Mouse (Mus musculus) heart, embryonic 13.5 days (tissue): ENCODE measurements at regions not wholly inside any gene's neighbourhood (a gene's known extent, or its start where the extent isn't known, plus 50 kb on each side); places are given as distances from the start of the nearest gene placed in this dataset.

ENCODE experiments used
- ATAC-seq: fragments of 200-750 bp; cut with Nextera tagmentation; 2 replicates; pipeline ENCODE4 v1.8.0; 2017; ENCODE audit warnings: moderate TSS enrichment; ENCODE audit not compliant: insufficient number of reproducible peaks, low FRiP score, low TSS enrichment; ENCODE audit errors: extremely low read depth
- H3K27ac ChIP-seq: fragments of 300-500 bp; sonication (generic); replicated peaks from 2 replicates; pipeline ENCODE4 v1.5.1; 2015; ENCODE audit warnings: moderate library complexity, mild to moderate bottlenecking, inconsistent platforms
- H3K27me3 ChIP-seq: fragments of 300-500 bp; sonication (generic); replicated peaks from 2 replicates; pipeline ENCODE4 v1.6.1; 2015; ENCODE audit warnings: mild to moderate bottlenecking, inconsistent platforms
- H3K36me3 ChIP-seq: fragments of 300-500 bp; sonication (generic); 2 replicates; pipeline ENCODE4 v1.6.1; 2015; ENCODE audit warnings: mild to moderate bottlenecking, inconsistent platforms
- H3K4me1 ChIP-seq: fragments of 300-500 bp; sonication (generic); 2 replicates; pipeline ENCODE4 v1.6.1; 2015; ENCODE audit warnings: inconsistent platforms
- H3K4me2 ChIP-seq: fragments of 300-500 bp; sonication (generic); 2 replicates; pipeline ENCODE4 v1.6.1; 2015; ENCODE audit warnings: inconsistent platforms, mild to moderate bottlenecking, moderate library complexity
- H3K4me3 ChIP-seq: fragments of 300-500 bp; sonication (generic); 2 replicates; pipeline ENCODE4 v1.5.1; 2015; ENCODE audit warnings: moderate library complexity, mild to moderate bottlenecking, inconsistent platforms
- H3K9ac ChIP-seq: fragments of 300-500 bp; sonication (generic); 2 replicates; pipeline ENCODE4 v1.6.1; 2015; ENCODE audit warnings: inconsistent platforms, mild to moderate bottlenecking, moderate library complexity
- H3K9me3 ChIP-seq: fragments of 300-500 bp; sonication (generic); 2 replicates; pipeline ENCODE4 v1.6.1; 2016; ENCODE audit warnings: inconsistent platforms
- WGBS: fragments of 180-500 bp; shearing (Covaris S2); methylation state at CpG from one replicate; pipeline ENCODE4 v1.1.7; 2015; ENCODE audit warnings: mixed read lengths; 5-methylcytosine and 5-hydroxymethylcytosine counted together

- no peak overlapping the region for H3K9ac ChIP-seq
- H3K4me2 ChIP-seq = no peak overlapping the region
- no peak overlapping the region for H3K27ac ChIP-seq
- 0 out of 2 replicates have a peak, but pooled peaks cover 3% of the 10 kb centered on the region for H3K9me3 ChIP-seq
- ATAC-seq = no peak
- no peak overlapping the region for H3K4me3 ChIP-seq
- no peaks in the 10 kb centered on the region for H3K4me1 ChIP-seq
- WGBS = 50% methylated on average over 4 of the region's 4 CpGs
- no peaks in the 10 kb centered on the region for H3K27me3 ChIP-seq
- H3K36me3 ChIP-seq = no peaks in the 10 kb centered on the region
These were observed 245.7 kb downstream of the Flrt2 start for GRCm38 (mm10) chr12:95937705-95938104.

- Histone ChIP-seq H3K36me3 (no peaks in the 10 kb centered on the region), H3K9me3 (no peaks in the 10 kb centered on the region), H3K4me2 (no peak overlapping the region), H3K27ac (no peak overlapping the region), H3K4me1 (no peaks in the 10 kb centered on the region), H3K4me3 (no peak overlapping the region), H3K27me3 (no peaks in the 10 kb centered on the region), H3K9ac (no peak overlapping the region)
- WGBS = 65% methylated on average over 1 of the region's 1 CpGs
- no peak for ATAC-seq
These were observed 248.5 kb downstream of the Flrt2 start for GRCm38 (mm10) chr12:95940465-95941012.

GRCm38 (mm10) chr12:95959786-95960504 is 267.9 kb downstream of the Flrt2 start:
- H3K27me3 ChIP-seq = no peaks in the 10 kb centered on the region
- H3K27ac ChIP-seq = no peak overlapping the region
- no peaks in the 10 kb centered on the region for H3K4me1 ChIP-seq
- no peak overlapping the region for H3K4me3 ChIP-seq
- H3K9ac ChIP-seq = no peak overlapping the region
- no peaks in the 10 kb centered on the region for H3K36me3 ChIP-seq
- H3K9me3 ChIP-seq = no peaks in the 10 kb centered on the region
- no peak for ATAC-seq
- 73% methylated on average over 6 of the region's 6 CpGs for WGBS
- H3K4me2 ChIP-seq = no peak overlapping the region

- no peak overlapping the region for H3K27ac ChIP-seq
- ATAC-seq = no peak
- WGBS = 59% methylated on average over 3 of the region's 3 CpGs
- no peaks in the 10 kb centered on the region for H3K9me3 ChIP-seq
- H3K4me3 ChIP-seq = no peak overlapping the region
- H3K36me3 ChIP-seq = no peaks in the 10 kb centered on the region
- H3K27me3 ChIP-seq = no peaks in the 10 kb centered on the region
- H3K4me2 ChIP-seq = no peak overlapping the region
- H3K9ac ChIP-seq = no peak overlapping the region
- H3K4me1 ChIP-seq = no peaks in the 10 kb centered on the region
These were observed 268.5 kb downstream of the Flrt2 start for GRCm38 (mm10) chr12:95960505-95960871.

- Histone ChIP-seq H3K4me3 (no peak overlapping the region), H3K27ac (no peak overlapping the region), H3K4me2 (no peak overlapping the region), H3K4me1 (no peaks in the 10 kb centered on the region), H3K9ac (no peak overlapping the region), H3K27me3 (no peaks in the 10 kb centered on the region), H3K9me3 (no peaks in the 10 kb centered on the region), H3K36me3 (no peaks in the 10 kb centered on the region)
- no peak for ATAC-seq
- WGBS = 63% methylated on average over 4 of the region's 4 CpGs
These were observed 270.8 kb downstream of the Flrt2 start for GRCm38 (mm10) chr12:95962817-95963216.

GRCm38 (mm10) chr12:95988669-95989288 is 296.8 kb downstream of the Flrt2 start:
- Histone ChIP-seq H3K4me2 (no peak overlapping the region), H3K9ac (no peak overlapping the region), H3K27ac (no peak overlapping the region), H3K9me3 (no peaks in the 10 kb centered on the region), H3K36me3 (no peaks in the 10 kb centered on the region), H3K4me3 (no peak overlapping the region), H3K4me1 (no peaks in the 10 kb centered on the region), H3K27me3 (no peaks in the 10 kb centered on the region)
- WGBS = 80% methylated on average over 5 of the region's 5 CpGs
- no peak for ATAC-seq

GRCm38 (mm10) chr12:95994963-95995362 is 302.9 kb downstream of the Flrt2 start:
- no peak for ATAC-seq
- Histone ChIP-seq H3K27ac (no peak overlapping the region), H3K9ac (no peak overlapping the region), H3K36me3 (no peaks in the 10 kb centered on the region), H3K4me2 (no peak overlapping the region), H3K9me3 (no peaks in the 10 kb centered on the region), H3K27me3 (no peaks in the 10 kb centered on the region), H3K4me3 (no peak overlapping the region), H3K4me1 (no peaks in the 10 kb centered on the region)
- 65% methylated on average over 2 of the region's 2 CpGs for WGBS

- no peak overlapping the region for H3K4me3 ChIP-seq
- no peak overlapping the region for H3K9ac ChIP-seq
- H3K9me3 ChIP-seq = no peaks in the 10 kb centered on the region
- no peak overlapping the region for H3K27ac ChIP-seq
- H3K36me3 ChIP-seq = no peaks in the 10 kb centered on the region
- WGBS = 32% methylated on average over 1 of the region's 1 CpGs
- ATAC-seq = no peak
- no peak overlapping the region for H3K4me2 ChIP-seq
- H3K27me3 ChIP-seq = no peaks in the 10 kb centered on the region
- H3K4me1 ChIP-seq = no peaks in the 10 kb centered on the region
These were observed 338.2 kb downstream of the Flrt2 start for GRCm38 (mm10) chr12:96030180-96030579.

GRCm38 (mm10) chr12:96075365-96075764 is 383.3 kb downstream of the Flrt2 start:
- Histone ChIP-seq H3K27me3 (no peaks in the 10 kb centered on the region), H3K9me3 (no peaks in the 10 kb centered on the region), H3K36me3 (no peaks in the 10 kb centered on the region), H3K27ac (no peak overlapping the region), H3K4me2 (no peak overlapping the region), H3K4me1 (no peaks in the 10 kb centered on the region), H3K4me3 (no peak overlapping the region), H3K9ac (no peak overlapping the region)
- no peak for ATAC-seq
- WGBS = 74% methylated on average over 4 of the region's 4 CpGs

GRCm38 (mm10) chr12:96090995-96091394 is 399.0 kb downstream of the Flrt2 start:
- Histone ChIP-seq H3K4me1 (no peaks in the 10 kb centered on the region), H3K9ac (no peak overlapping the region), H3K4me2 (no peak overlapping the region), H3K36me3 (no peaks in the 10 kb centered on the region), H3K4me3 (no peak overlapping the region), H3K9me3 (no peaks in the 10 kb centered on the region), H3K27me3 (no peaks in the 10 kb centered on the region), H3K27ac (no peak overlapping the region)
- no peak for ATAC-seq
- 82% methylated on average over 2 of the region's 2 CpGs for WGBS

- WGBS = 66% methylated on average over 1 of the region's 1 CpGs
- no peak for ATAC-seq
- no peak overlapping the region for H3K27ac ChIP-seq
These were observed 414.2 kb downstream of the Flrt2 start for GRCm38 (mm10) chr12:96106254-96106653.

More at GRCm38 (mm10) chr12:96106254-96106653, 414.2 kb downstream of the Flrt2 start:
- Histone ChIP-seq H3K36me3 (no peaks in the 10 kb centered on the region), H3K4me3 (no peak overlapping the region), H3K9ac (no peak overlapping the region), H3K4me1 (no peaks in the 10 kb centered on the region), H3K27me3 (no peaks in the 10 kb centered on the region), H3K9me3 (no peaks in the 10 kb centered on the region), H3K4me2 (no peak overlapping the region)
